Mouse (Mus musculus) liver, embryonic 12.5 days (tissue): ENCODE measurements around the gene Elobl. TPM values are rescaled to one million over a fixed set of nuclear protein-coding genes. Genes with fewer than 3 reads are reported as not detected.

ENCODE experiments used
- ATAC-seq: fragments of 200-750 bp; cut with Nextera tagmentation; 2 replicates; pipeline ENCODE4 v1.8.0; 2017; ENCODE audit warnings: moderate number of reproducible peaks, mild to moderate bottlenecking, moderate library complexity
- H3K27ac ChIP-seq: fragments of 300-500 bp; sonication (generic); 2 replicates; pipeline ENCODE4 v1.5.1; 2016; ENCODE audit warnings: mild to moderate bottlenecking
- H3K27me3 ChIP-seq: fragments of 300-500 bp; sonication (generic); replicated peaks from 2 replicates; pipeline ENCODE4 v1.6.1; 2016; ENCODE audit warnings: mild to moderate bottlenecking, moderate library complexity
- H3K36me3 ChIP-seq: fragments of 300-500 bp; sonication (generic); 2 replicates; pipeline ENCODE4 v1.6.1; 2016; ENCODE audit warnings: mild to moderate bottlenecking, moderate library complexity
- H3K4me1 ChIP-seq: fragments of 300-500 bp; sonication (generic); 2 replicates; pipeline ENCODE4 v1.6.1; 2016
- H3K4me2 ChIP-seq: fragments of 300-500 bp; sonication (generic); 2 replicates; pipeline ENCODE4 v1.6.1; 2016; ENCODE audit warnings: mild to moderate bottlenecking, moderate library complexity
- H3K4me3 ChIP-seq: fragments of 300-500 bp; sonication (generic); 2 replicates; pipeline ENCODE4 v1.5.1; 2016; ENCODE audit warnings: mild to moderate bottlenecking, moderate library complexity
- H3K9ac ChIP-seq: fragments of 300-500 bp; sonication (generic); 2 replicates; pipeline ENCODE4 v1.6.1; 2016; ENCODE audit warnings: mild to moderate bottlenecking, moderate library complexity
- H3K9me3 ChIP-seq: fragments of 300-500 bp; sonication (generic); replicated peaks from 2 replicates; pipeline ENCODE4 v1.6.1; 2016; ENCODE audit warnings: mild to moderate bottlenecking, moderate library complexity
- WGBS: fragments of 180-500 bp; shearing (Covaris S2); methylation state at CpG from one replicate; pipeline ENCODE4 v1.1.7; 2016; ENCODE audit not compliant: insufficient replicate concordance; 5-methylcytosine and 5-hydroxymethylcytosine counted together
- polyA plus RNA-seq: library from polyadenylated mRNA; unstranded; fragments of >200 nt; fragmentation: Nextera tagmentation; extraction: Ambion mirVana; gene quantifications from 2 replicates; pipeline ENCODE4 v1.2.1, GENCODE M21; 2016

Elobl gene
- polyA plus RNA-seq, 1 experiment from 2014 or later: not detected

DNA sequence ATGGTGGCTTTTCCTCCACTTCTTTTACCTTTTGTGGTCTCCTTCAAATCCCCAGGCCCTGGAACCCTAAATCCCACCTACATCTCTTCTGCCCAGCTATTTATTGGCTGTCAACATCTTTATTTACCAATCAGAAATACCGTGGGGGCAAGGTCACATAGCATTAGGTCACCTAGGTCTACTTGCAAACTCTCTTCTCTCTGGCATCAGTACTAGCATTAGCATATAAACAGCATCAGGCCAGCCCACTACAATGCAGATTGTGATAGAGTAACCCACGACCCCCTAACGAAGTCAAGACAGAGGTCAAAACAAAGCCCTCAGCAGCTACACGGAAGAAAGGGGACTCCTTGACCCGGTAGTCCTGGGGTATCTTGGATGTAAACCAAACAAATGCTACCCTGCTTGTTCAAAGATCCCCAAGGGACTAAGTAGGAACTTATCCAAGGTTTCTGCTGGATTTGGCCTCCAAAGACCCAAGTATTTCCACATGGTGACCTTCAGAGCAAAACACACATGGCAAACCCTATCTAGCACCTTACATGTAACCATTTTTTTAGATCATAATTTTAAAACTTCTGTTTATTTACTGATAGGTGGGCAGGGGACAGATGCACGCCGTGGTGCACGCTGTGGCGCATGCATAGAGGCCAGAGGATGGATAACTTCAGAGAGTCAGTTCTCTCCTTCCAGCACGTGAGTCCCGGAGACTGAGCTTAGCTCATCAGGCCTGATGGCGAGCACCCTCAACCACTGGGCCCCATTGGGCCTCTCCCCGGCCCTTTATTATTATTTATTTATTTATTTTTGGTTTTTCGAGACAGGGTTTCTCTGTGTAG is 34.8 kb downstream of the Elobl start:
- Histone ChIP-seq H3K27me3 (no peaks in the 10 kb centered on the region), H3K4me1 (no peaks in the 10 kb centered on the region), H3K9ac (no peak overlapping the region), H3K36me3 (peaks cover 18% of the 10 kb centered on the region), H3K27ac (no peak overlapping the region), H3K9me3 (no peaks in the 10 kb centered on the region), H3K4me3 (no peak overlapping the region), H3K4me2 (no peak overlapping the region)
- ATAC-seq: no peak
- WGBS: 73% methylated on average over 14 of the region's 14 CpGs

DNA sequence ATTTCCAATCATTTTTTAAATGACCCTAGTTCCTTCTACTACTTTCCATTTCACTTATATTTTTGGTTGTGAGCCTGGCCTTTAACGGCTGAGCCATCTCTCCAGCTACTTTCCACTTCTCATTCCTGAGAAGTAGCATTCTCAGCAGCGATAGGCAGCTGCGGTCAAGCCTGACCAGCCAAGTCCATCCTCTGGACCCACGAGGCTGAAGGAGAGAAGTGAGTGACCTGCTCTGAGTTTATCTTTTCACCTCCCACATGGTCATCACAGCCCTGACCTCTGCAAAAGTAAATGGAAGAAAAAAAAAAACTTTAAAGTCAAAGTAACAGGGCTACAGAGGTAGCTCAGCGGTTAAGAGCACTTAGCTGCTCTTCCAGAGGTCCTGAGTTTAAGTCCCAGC is 40.2 kb downstream of the Elobl start:
- Histone ChIP-seq H3K4me3 (no peak overlapping the region), H3K36me3 (peaks cover 18% of the 10 kb centered on the region), H3K9ac (no peak overlapping the region), H3K9me3 (no peaks in the 10 kb centered on the region), H3K27ac (no peak overlapping the region), H3K4me2 (no peak overlapping the region), H3K27me3 (no peaks in the 10 kb centered on the region), H3K4me1 (no peaks in the 10 kb centered on the region)
- ATAC-seq: no peak
- WGBS: 63% methylated on average over 5 of the region's 5 CpGs

Other genes starting within 250 kb of the Elobl start
- gene Msi2, start 248.4 kb downstream of the Elobl start, polyA plus RNA-seq: 5.0 and 5.2 TPM in 2 replicates
- 12.3 and 14.0 TPM in 2 replicates for gene Akap1, start 102.3 kb downstream of the Elobl start, polyA plus RNA-seq
- 40.4 and 42.2 TPM in 2 replicates for gene Scpep1, start 11.5 kb downstream of the Elobl start, polyA plus RNA-seq
- 9.3 and 9.7 TPM in 2 replicates for gene Coil, start 3.3 kb upstream of the Elobl start, polyA plus RNA-seq
- gene Trim25, start 32.4 kb upstream of the Elobl start, polyA plus RNA-seq: 23.1 and 25.9 TPM in 2 replicates
- 1.6 and 1.7 TPM in 2 replicates for gene Dgke, start 99.9 kb upstream of the Elobl start, polyA plus RNA-seq
- not detected in 2 replicates for gene Gm525, start 106.9 kb upstream of the Elobl start, polyA plus RNA-seq